Mouse (Mus musculus): ENCODE data around the gene Hspb6. TPM values are rescaled to one million over a fixed set of nuclear protein-coding genes. Genes with fewer than 3 reads are reported as not detected.

Hspb6 gene
- total RNA-seq (2021), result 1 to 10 TPM; 3.4 to 4.3 TPM

- peak; percentile 83 to 92 for DNase-seq (ENCODE audit: extremely low spot score in 1 of 2, low spot score in 1 of 2)
These were observed at the start of gene Hspb6, which contains the start of gene Proser3 for GRCm38 (mm10) chr7:30552102-30553020. Hspb6 (plus strand) TSS chr7:30552178. Proser3 (minus strand) TSS chr7:30552299.

- no peak for DNase-seq (ENCODE audit: extremely low spot score in 1 of 2, low spot score in 1 of 2)
These were observed 43.9 kb upstream of the Hspb6 start for GRCm38 (mm10) chr7:30508061-30508460.

GRCm38 (mm10) chr7:30515003-30515760, 36.8 kb upstream of the Hspb6 start:
- DNase-seq (ENCODE audit: extremely low spot score in 1 of 2, low spot score in 1 of 2), result no peak

- DNase-seq (ENCODE audit: extremely low spot score in 1 of 2, low spot score in 1 of 2), result no peak
These were observed 33.7 kb upstream of the Hspb6 start for GRCm38 (mm10) chr7:30518325-30518724.

- no peak for DNase-seq (ENCODE audit: extremely low spot score in 1 of 2, low spot score in 1 of 2)
These were observed 31.6 kb upstream of the Hspb6 start for GRCm38 (mm10) chr7:30520396-30520795.

GRCm38 (mm10) chr7:30520856-30521255, 31.1 kb upstream of the Hspb6 start:
- DNase-seq (ENCODE audit: extremely low spot score in 1 of 2, low spot score in 1 of 2), result no peak

GRCm38 (mm10) chr7:30522871-30523270, 29.1 kb upstream of the Hspb6 start:
- DNase-seq (ENCODE audit: extremely low spot score in 1 of 2, low spot score in 1 of 2), result no peak

GRCm38 (mm10) chr7:30524487-30524886, 27.5 kb upstream of the Hspb6 start:
- DNase-seq (ENCODE audit: extremely low spot score in 1 of 2, low spot score in 1 of 2), result no peak

- DNase-seq (ENCODE audit: extremely low spot score in 1 of 2, low spot score in 1 of 2), result no peak
These were observed 26.0 kb upstream of the Hspb6 start for GRCm38 (mm10) chr7:30525954-30526353.

GRCm38 (mm10) chr7:30526399-30526798, 25.6 kb upstream of the Hspb6 start:
- no peak for DNase-seq (ENCODE audit: extremely low spot score in 1 of 2, low spot score in 1 of 2)

GRCm38 (mm10) chr7:30526981-30527380, 25.0 kb upstream of the Hspb6 start:
- DNase-seq (ENCODE audit: extremely low spot score in 1 of 2, low spot score in 1 of 2), result no peak

- no peak for DNase-seq (ENCODE audit: extremely low spot score in 1 of 2, low spot score in 1 of 2)
These were observed 20.6 kb upstream of the Hspb6 start for GRCm38 (mm10) chr7:30531291-30531815.

- DNase-seq (ENCODE audit: extremely low spot score in 1 of 2, low spot score in 1 of 2), result no peak
These were observed 19.0 kb upstream of the Hspb6 start for GRCm38 (mm10) chr7:30532931-30533330.

- DNase-seq (ENCODE audit: extremely low spot score in 1 of 2, low spot score in 1 of 2), result no peak
These were observed 17.9 kb upstream of the Hspb6 start for GRCm38 (mm10) chr7:30533941-30534632.

- DNase-seq (ENCODE audit: extremely low spot score in 1 of 2, low spot score in 1 of 2), result peak; percentile 85 to 92
These were observed 17.1 kb upstream of the Hspb6 start, which contains the start of gene Arhgap33 for GRCm38 (mm10) chr7:30534633-30535577. Arhgap33 (minus strand) TSS chr7:30535060.

- no peak for DNase-seq (ENCODE audit: extremely low spot score in 1 of 2, low spot score in 1 of 2)
These were observed 11.4 kb upstream of the Hspb6 start for GRCm38 (mm10) chr7:30540572-30540971.

- DNase-seq (ENCODE audit: extremely low spot score in 1 of 2, low spot score in 1 of 2), result no peak
These were observed 7.7 kb upstream of the Hspb6 start for GRCm38 (mm10) chr7:30544327-30544726.

GRCm38 (mm10) chr7:30549880-30550279, 2.1 kb upstream of the Hspb6 start:
- DNase-seq (ENCODE audit: extremely low spot score in 1 of 2, low spot score in 1 of 2), result no peak

GRCm38 (mm10) chr7:30550603-30551002, 1.4 kb upstream of the Hspb6 start:
- no peak for DNase-seq (ENCODE audit: extremely low spot score in 1 of 2, low spot score in 1 of 2)
